10 mouse cellular contexts compared by ENCODE assay signal in the genomic region with DNA sequence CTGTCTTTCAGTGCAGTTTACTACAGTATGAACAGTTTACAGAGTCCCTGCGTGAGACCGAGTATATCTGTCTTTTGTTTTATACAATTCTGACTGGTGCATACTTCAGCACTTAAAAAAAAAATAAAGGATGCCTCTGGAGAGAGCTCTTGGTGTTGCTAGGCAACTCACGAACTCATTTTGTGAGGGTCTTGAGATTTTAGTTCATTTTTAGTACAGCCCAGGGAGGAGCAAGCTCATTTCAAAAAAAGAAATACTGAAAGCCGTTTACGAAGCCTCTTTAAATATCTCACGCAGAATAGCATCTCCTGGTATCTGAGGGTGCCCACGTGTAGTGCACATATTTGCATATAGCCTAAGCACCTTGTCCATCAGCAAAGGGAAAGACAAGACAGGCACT. TPM values are rescaled to one million over a fixed set of nuclear protein-coding genes. Genes with fewer than 3 reads are reported as not detected.
DNase-seq lines count a peak whose midpoint lies in the region; ATAC-seq and TF ChIP-seq lines count a peak whose summit lies in the region.
"Had no signal": no experiment of that assay in that cellular context is flagged by ENCODE, and none has a peak within 500 bp of the region (broad histone marks: within the 10 kb centered on the region; RNA-seq: fewer than 3 reads in every experiment).

No protein-coding gene starts in this region.

- peaks cover 31% of the 10 kb centered on the region for H3K4me1 ChIP-seq in heart, embryonic 11.5 days (ENCODE audit: control insufficient read depth, insufficient read depth, low read length)
- peaks cover 5% of the 10 kb centered on the region for H3K4me1 ChIP-seq in lung, embryonic 14.5 days (ENCODE audit: insufficient read depth)
- H3K4me1 ChIP-seq in hindbrain, embryonic 13.5 days (replicated peaks) = peaks cover 36% of the 10 kb centered on the region
- H3K4me1 ChIP-seq in neural tube, embryonic 14.5 days (ENCODE audit: control insufficient read depth, insufficient read depth, low read length) = peaks cover 16% of the 10 kb centered on the region
- no peaks in the 10 kb centered on the region; the same call in 1 of the 2 replicates for H3K4me1 ChIP-seq in liver, embryonic 11.5 days (replicated peaks; ENCODE audit: control insufficient read depth, insufficient read depth, low read length)

- no peak for DNase-seq in heart, postnatal 14 days
- peak; percentile 22 for DNase-seq in lung, embryonic 14.5 days
- DNase-seq in lung, postnatal 14 days = no peak
- DNase-seq in spleen, adult 18-20 months = no peak
- no peak for DNase-seq in liver, embryonic 11.5 days (ENCODE audit: low spot score)
- DNase-seq: cerebellum, adult 11 months had no signal

- no peaks in the 10 kb centered on the region for H3K36me3 ChIP-seq in heart, embryonic 11.5 days (ENCODE audit: control insufficient read depth, insufficient read depth, low read length)
- H3K36me3 ChIP-seq in lung, embryonic 14.5 days (ENCODE audit: insufficient read depth) = 0 out of 2 replicates have a peak, but pooled peaks cover 6% of the 10 kb centered on the region
- peaks cover 22% of the 10 kb centered on the region for H3K36me3 ChIP-seq in hindbrain, embryonic 13.5 days
- peaks cover 6% of the 10 kb centered on the region; the same call in 1 of the 2 replicates for H3K36me3 ChIP-seq in neural tube, embryonic 14.5 days (ENCODE audit: control insufficient read depth, insufficient read depth, low read length)
- H3K36me3 ChIP-seq in liver, embryonic 11.5 days (ENCODE audit: control insufficient read depth, insufficient read depth, low read length) = no peaks in the 10 kb centered on the region
- H3K36me3 ChIP-seq: intestine, embryonic 15.5 days had no signal

- intact Hi-C loops in heart, postnatal 14 days (cut with DNase I) = no loop called here

- no peaks in the 10 kb centered on the region for H3K9me3 ChIP-seq in heart, embryonic 11.5 days (replicated peaks; ENCODE audit: control insufficient read depth, low read length)
- no peaks in the 10 kb centered on the region for H3K9me3 ChIP-seq in lung, embryonic 14.5 days (ENCODE audit: low read depth, low read length)
- H3K9me3 ChIP-seq in hindbrain, embryonic 13.5 days = no peaks in the 10 kb centered on the region
- no peaks in the 10 kb centered on the region for H3K9me3 ChIP-seq in neural tube, embryonic 14.5 days (ENCODE audit: control insufficient read depth, low read length)
- H3K9me3 ChIP-seq in liver, embryonic 11.5 days (ENCODE audit: control insufficient read depth, low read length) = no peaks in the 10 kb centered on the region
- H3K9me3 ChIP-seq: intestine, embryonic 15.5 days had no signal

- no peaks in the 10 kb centered on the region for H3K27me3 ChIP-seq in heart, embryonic 11.5 days (ENCODE audit: control insufficient read depth, insufficient read depth, low read length)
- no peaks in the 10 kb centered on the region for H3K27me3 ChIP-seq in lung, embryonic 14.5 days (ENCODE audit: insufficient read depth, low read length)
- no peaks in the 10 kb centered on the region for H3K27me3 ChIP-seq in hindbrain, embryonic 13.5 days
- H3K27me3 ChIP-seq in neural tube, embryonic 14.5 days (ENCODE audit: control insufficient read depth, insufficient read depth, low read length) = no peaks in the 10 kb centered on the region
- H3K27me3 ChIP-seq in liver, embryonic 11.5 days (replicated peaks; ENCODE audit: control insufficient read depth, insufficient read depth, low read length) = no peaks in the 10 kb centered on the region
- H3K27me3 ChIP-seq: intestine, embryonic 15.5 days had no signal

- H3K4me3 ChIP-seq in heart, embryonic 11.5 days (ENCODE audit: low read depth, low read length) = no peak overlapping the region
- no peak overlapping the region for H3K4me3 ChIP-seq in lung, embryonic 14.5 days (ENCODE audit: low read depth, low read length)
- no peak overlapping the region for H3K4me3 ChIP-seq in hindbrain, embryonic 13.5 days
- no peak overlapping the region for H3K4me3 ChIP-seq in neural tube, embryonic 14.5 days (ENCODE audit: low read depth, low read length)
- H3K4me3 ChIP-seq in liver, embryonic 11.5 days (ENCODE audit: low read depth, low read length) = no peak overlapping the region
- H3K4me3 ChIP-seq: intestine, embryonic 15.5 days had no signal

- H3K4me2 ChIP-seq in heart, embryonic 11.5 days = peak overlapping the region; percentile 42
- peak overlapping the region; percentile 2; the same call in 1 of the 2 replicates for H3K4me2 ChIP-seq in lung, embryonic 14.5 days
- peak overlapping the region; percentile 28; the same call in 1 of the 2 replicates for H3K4me2 ChIP-seq in hindbrain, embryonic 13.5 days
- peak overlapping the region; percentile 4; the same call in 1 of the 2 replicates for H3K4me2 ChIP-seq in neural tube, embryonic 14.5 days (ENCODE audit: low read depth, low read length)
- no peak overlapping the region for H3K4me2 ChIP-seq in liver, embryonic 11.5 days
- H3K4me2 ChIP-seq: intestine, embryonic 15.5 days had no signal

- no peak overlapping the region for H3K9ac ChIP-seq in heart, embryonic 11.5 days (ENCODE audit: low read depth, low read length)
- H3K9ac ChIP-seq in lung, embryonic 14.5 days = no peak overlapping the region
- H3K9ac ChIP-seq in hindbrain, embryonic 13.5 days = peak overlapping the region; percentile 19; the same call in 1 of the 2 replicates
- no peak overlapping the region for H3K9ac ChIP-seq in neural tube, embryonic 14.5 days (replicated peaks; ENCODE audit: low read depth, low read length)
- H3K9ac ChIP-seq in liver, embryonic 11.5 days (ENCODE audit: low read depth, low read length) = no peak overlapping the region
- H3K9ac ChIP-seq: intestine, embryonic 15.5 days had no signal

- H3K27ac ChIP-seq in heart, embryonic 11.5 days (ENCODE audit: low read depth, low read length) = peak overlapping the region; percentile 35; the same call in 1 of the 2 replicates
- H3K27ac ChIP-seq in lung, embryonic 14.5 days (ENCODE audit: low read depth) = no peak overlapping the region
- H3K27ac ChIP-seq in hindbrain, embryonic 13.5 days = peak overlapping the region; percentile 45
- no peak overlapping the region; the same call in 1 of the 2 replicates for H3K27ac ChIP-seq in neural tube, embryonic 14.5 days (ENCODE audit: low read depth, low read length)
- no peak overlapping the region for H3K27ac ChIP-seq in liver, embryonic 11.5 days (ENCODE audit: low read depth, low read length)
- H3K27ac ChIP-seq: intestine, embryonic 15.5 days had no signal

- no peak for ATAC-seq in heart, embryonic 11.5 days (replicated peaks; ENCODE audit: insufficient number of reproducible peaks, low FRiP score, low TSS enrichment)
- no peak for ATAC-seq in lung, embryonic 14.5 days (ENCODE audit: insufficient read depth)
- ATAC-seq in hindbrain, embryonic 13.5 days (ENCODE audit: low FRiP score) = peak; percentile 32
- peak; percentile 71 for ATAC-seq in neural tube, embryonic 14.5 days (ENCODE audit: low read depth)
- ATAC-seq in liver, embryonic 11.5 days (replicated peaks; ENCODE audit: low FRiP score) = no peak
- ATAC-seq: intestine, embryonic 15.5 days had no signal

- no peak for TF ChIP-seq CTCF in lung, embryonic 14.5 days (IDR thresholded peaks at IDR 0.05; ENCODE audit: low read depth)

- 35% methylated on average over 7 of the region's 7 CpGs for WGBS in heart, embryonic 11.5 days (ENCODE audit: insufficient replicate concordance)
- 17% methylated on average over 7 of the region's 7 CpGs for WGBS in lung, embryonic 14.5 days
- 11% methylated on average over 7 of the region's 7 CpGs for WGBS in hindbrain, embryonic 13.5 days
- WGBS in neural tube, embryonic 14.5 days = 13% methylated on average over 7 of the region's 7 CpGs
- WGBS in liver, embryonic 11.5 days = 58% methylated on average over 7 of the region's 7 CpGs

RNA-seq across cellular contexts. Expression of a gene that starts 20.9 kb away (rescaled TPM):
- polyA plus RNA-seq in heart, embryonic 11.5 days (2014; fragmentation: Nextera tagmentation; extraction: Ambion mirVana) = 24.5 and 28.1 TPM in 2 replicates
- 10 to 100 TPM; 47.7 to 50.7 TPM for total RNA-seq in heart, postnatal 14 days (2021)
- 20.2 and 22.6 TPM in 2 replicates for polyA plus RNA-seq in lung, embryonic 14.5 days (2014; fragmentation: Nextera tagmentation; extraction: Ambion mirVana)
- polyA plus RNA-seq in hindbrain, embryonic 13.5 days (2015; fragmentation: Nextera tagmentation; extraction: Ambion mirVana) = 129 and 131 TPM in 2 replicates
- polyA plus RNA-seq in neural tube, embryonic 14.5 days (2014; fragmentation: Nextera tagmentation; extraction: Ambion mirVana) = 99.4 and 115 TPM in 2 replicates
- polyA plus RNA-seq in liver, embryonic 11.5 days (2014; fragmentation: Nextera tagmentation; extraction: Ambion mirVana) = 13.2 and 14.7 TPM in 2 replicates

RNA-seq across cellular contexts. Expression of a gene that starts 54.9 kb away (rescaled TPM):
- 90.6 and 97.1 TPM in 2 replicates for polyA plus RNA-seq in heart, embryonic 11.5 days (2014; fragmentation: Nextera tagmentation; extraction: Ambion mirVana)
- total RNA-seq in heart, postnatal 14 days (2021) = 10 to 100 TPM; 11.0 to 11.8 TPM
- 61.5 and 64.7 TPM in 2 replicates for polyA plus RNA-seq in lung, embryonic 14.5 days (2014; fragmentation: Nextera tagmentation; extraction: Ambion mirVana)
- 22.4 and 26.1 TPM in 2 replicates for polyA plus RNA-seq in hindbrain, embryonic 13.5 days (2015; fragmentation: Nextera tagmentation; extraction: Ambion mirVana)
- polyA plus RNA-seq in neural tube, embryonic 14.5 days (2014; fragmentation: Nextera tagmentation; extraction: Ambion mirVana) = 18.4 and 22.4 TPM in 2 replicates
- 42.7 and 46.7 TPM in 2 replicates for polyA plus RNA-seq in liver, embryonic 11.5 days (2014; fragmentation: Nextera tagmentation; extraction: Ambion mirVana)

Comparison
In these comparisons a context has a peak if more than half of its experiments do, and no peak if none do; other contexts are left out.
1. ATAC-seq: peak in hindbrain, embryonic 13.5 days (single experiment) and neural tube, embryonic 14.5 days (single experiment); none in heart, embryonic 11.5 days (single experiment), lung, embryonic 14.5 days (single experiment) and liver, embryonic 11.5 days (single experiment).
2. H3K27ac ChIP-seq: peak in heart, embryonic 11.5 days (single experiment) and hindbrain, embryonic 13.5 days (single experiment); none in lung, embryonic 14.5 days (single experiment), neural tube, embryonic 14.5 days (single experiment) and liver, embryonic 11.5 days (single experiment).